Mouse (Mus musculus) bone marrow macrophage, adult 2 months (primary cell): Measurements from ENCODE around the gene Myo1h. TPM values are rescaled to one million over a fixed set of nuclear protein-coding genes. Genes with fewer than 3 reads are reported as not detected.

ENCODE experiments used
- H3K27ac ChIP-seq: 2 replicates; pipeline ENCODE4 v1.5.1; 2012; ENCODE audit warnings: low read depth, low read length; ENCODE audit not compliant: insufficient read depth
- H3K4me1 ChIP-seq: 2 replicates; pipeline ENCODE4 v1.6.1; 2012; ENCODE audit warnings: low read length; ENCODE audit not compliant: control insufficient read depth, insufficient read depth
- H3K4me3 ChIP-seq: 2 replicates; pipeline ENCODE4 v1.5.1; 2012; ENCODE audit warnings: mild to moderate bottlenecking, low read length, moderate library complexity; ENCODE audit not compliant: insufficient read depth
- CTCF ChIP-seq: IDR thresholded peaks from 2 replicates; pipeline ENCODE4 v1.5.1; 2012; ENCODE audit warnings: low read depth, mild to moderate bottlenecking, low read length, moderate library complexity
- POLR2A ChIP-seq: IDR thresholded peaks from 2 replicates; pipeline ENCODE4 v1.6.1; 2012; ENCODE audit warnings: mild to moderate bottlenecking, low read depth, low read length, borderline replicate concordance
- polyA plus RNA-seq: library from polyadenylated mRNA; stranded (reverse); fragments of >200 nt; gene quantifications from 2 replicates; pipeline ENCODE4 v1.2.4, GENCODE M21; 2012; ENCODE audit not compliant: missing spikeins, insufficient read depth, insufficient read length

Gene Myo1h
- polyA plus RNA-seq, 1 experiment: not detected

DNA sequence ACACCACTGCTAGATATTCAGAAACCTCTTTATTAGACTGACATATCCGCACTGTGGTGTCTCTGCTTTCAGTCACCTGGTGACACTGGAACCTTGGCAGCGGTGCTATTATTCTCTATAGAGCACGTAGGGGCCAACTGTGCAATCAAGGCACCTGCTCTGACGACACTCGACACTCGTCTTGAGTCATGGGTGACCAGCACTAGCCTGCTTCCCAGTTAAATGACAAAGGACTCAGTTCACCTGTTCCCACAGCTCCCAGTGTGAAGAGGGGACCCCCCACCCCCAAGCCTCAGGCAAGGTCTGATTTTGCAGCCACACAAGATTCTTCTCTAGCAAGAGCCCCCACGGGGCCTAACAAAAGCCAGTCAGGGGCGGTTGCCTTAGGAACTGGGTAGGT, 13.6 kb upstream of the Myo1h start:
- Histone ChIP-seq H3K27ac (no peak overlapping the region), H3K4me1 (no peaks in the 10 kb centered on the region), H3K4me3 (no peak overlapping the region)
- TF ChIP-seq CTCF (no peak), POLR2A (no peak)

DNA sequence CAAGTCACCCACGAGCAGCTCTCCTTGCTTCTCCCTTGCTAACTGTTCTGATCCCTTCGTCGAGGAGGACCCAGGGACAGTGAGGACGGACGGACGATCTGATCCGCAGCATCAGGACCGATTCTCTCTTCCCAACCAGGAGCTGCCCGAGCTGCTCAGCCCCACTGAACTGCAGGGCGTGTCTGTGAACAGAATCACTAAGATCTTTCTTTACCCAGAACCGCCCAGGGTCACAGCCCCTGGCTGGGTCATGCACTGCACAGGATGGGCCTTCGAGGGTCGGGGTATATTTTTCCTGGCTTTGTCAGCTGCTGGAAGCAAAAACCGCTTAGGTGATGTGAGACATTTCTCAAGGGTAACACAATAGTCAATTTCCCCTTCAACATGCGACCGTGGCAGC, 13.0 kb upstream of the Myo1h start:
- Histone ChIP-seq H3K4me3 (no peak overlapping the region), H3K27ac (no peak overlapping the region), H3K4me1 (no peaks in the 10 kb centered on the region)
- TF ChIP-seq CTCF (no peak), POLR2A (no peak)

DNA sequence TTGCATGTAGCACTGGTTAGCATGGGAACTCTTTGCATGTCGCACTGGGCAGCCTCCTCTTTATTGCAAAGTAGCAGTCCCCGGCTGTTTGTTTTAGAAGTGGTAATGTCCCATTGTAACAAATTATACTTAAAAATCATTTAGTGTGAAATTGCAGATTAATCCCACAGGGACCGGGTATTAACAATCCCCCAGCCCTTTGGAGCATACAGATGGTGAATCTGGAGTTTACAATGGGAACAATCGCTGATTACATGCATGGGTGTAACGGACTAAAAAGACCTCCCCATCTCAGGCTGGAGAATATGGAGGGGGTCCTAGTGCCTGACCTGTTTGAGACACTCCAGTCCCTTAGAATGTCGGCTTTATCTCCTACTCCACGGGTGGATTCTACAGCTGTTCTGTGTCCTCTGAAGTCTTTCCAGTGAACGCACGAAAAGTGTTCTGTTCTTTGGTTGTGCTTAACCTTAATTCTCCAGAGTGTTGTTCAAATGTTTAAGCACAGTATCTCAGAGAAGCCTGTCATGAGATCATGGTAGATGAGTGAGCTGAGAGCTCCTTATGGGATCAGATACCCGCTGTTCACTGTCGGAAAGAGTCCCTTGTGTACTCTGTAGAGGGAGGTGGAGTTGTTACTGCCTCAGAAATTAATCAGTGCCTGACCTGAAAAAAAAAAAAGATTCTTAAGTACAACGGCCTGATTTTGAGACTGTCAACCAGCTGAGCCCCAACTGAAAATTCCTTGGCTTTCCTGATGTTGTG, 9.4 kb upstream of the Myo1h start:
- no peak for TF ChIP-seq POLR2A
- TF ChIP-seq CTCF: no peak
- Histone ChIP-seq H3K4me1 (no peaks in the 10 kb centered on the region), H3K27ac (no peak overlapping the region), H3K4me3 (no peak overlapping the region)

DNA sequence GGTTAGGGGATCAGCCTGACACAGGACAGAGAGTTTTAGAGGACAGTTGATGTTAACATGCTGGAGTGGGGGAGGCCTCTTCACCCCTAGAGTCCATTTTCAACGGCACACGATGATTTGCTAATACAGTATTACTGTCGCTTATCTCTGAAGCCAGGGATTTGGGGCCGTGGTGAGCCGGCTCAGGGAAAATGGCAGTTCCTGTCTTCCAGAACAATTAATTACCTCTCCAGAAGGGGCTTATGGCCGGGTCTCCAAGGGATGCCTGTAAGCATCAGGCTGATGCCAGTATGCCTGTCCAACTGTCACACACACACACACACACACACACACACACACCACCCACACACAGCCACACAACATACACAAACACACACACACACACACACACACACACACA, 6.6 kb upstream of the Myo1h start:
- Histone ChIP-seq H3K4me1 (no peaks in the 10 kb centered on the region), H3K27ac (no peak overlapping the region), H3K4me3 (no peak overlapping the region)
- no peak for TF ChIP-seq POLR2A
- no peak for TF ChIP-seq CTCF

DNA sequence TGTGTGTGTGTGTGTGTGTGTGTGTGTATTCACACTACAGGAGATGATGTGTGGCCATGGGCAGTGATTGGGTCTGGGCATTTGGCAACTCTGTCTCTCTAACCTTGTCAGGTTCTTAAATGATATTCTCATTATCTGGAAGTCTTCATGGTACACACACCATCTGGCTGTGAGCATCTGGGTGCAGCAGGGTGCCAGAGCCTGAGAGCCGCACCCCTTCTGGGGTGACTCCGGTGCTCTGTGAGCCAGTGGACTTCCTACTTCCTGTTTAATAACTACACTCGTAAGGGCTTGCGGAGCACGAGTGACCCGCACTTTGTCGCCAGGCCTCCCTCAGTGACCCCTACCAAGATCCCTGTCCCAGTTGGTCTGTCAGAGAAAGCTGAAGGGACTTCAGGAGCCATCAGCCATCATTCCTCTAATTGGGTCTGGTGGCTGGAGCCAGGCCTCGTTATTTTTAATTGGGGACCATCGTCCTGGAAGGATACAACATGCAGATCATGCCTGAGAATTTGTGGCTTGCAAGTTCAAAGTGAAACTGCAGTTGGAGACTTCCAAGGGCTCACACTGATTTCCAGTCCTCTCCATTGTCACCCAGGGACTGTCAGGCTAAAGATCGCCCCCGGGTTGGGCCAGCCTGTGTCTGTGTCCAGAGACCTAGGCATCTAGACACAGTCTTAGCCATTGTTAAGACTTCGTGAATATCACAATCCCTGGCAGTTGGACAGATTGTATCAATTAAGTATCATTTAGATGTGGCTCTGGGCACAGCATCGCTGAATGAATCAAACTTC, 4.2 kb upstream of the Myo1h start:
- no peak overlapping the region for H3K4me3 ChIP-seq
- no peaks in the 10 kb centered on the region for H3K4me1 ChIP-seq
- TF ChIP-seq POLR2A (no peak), CTCF (no peak)
- no peak overlapping the region for H3K27ac ChIP-seq

DNA sequence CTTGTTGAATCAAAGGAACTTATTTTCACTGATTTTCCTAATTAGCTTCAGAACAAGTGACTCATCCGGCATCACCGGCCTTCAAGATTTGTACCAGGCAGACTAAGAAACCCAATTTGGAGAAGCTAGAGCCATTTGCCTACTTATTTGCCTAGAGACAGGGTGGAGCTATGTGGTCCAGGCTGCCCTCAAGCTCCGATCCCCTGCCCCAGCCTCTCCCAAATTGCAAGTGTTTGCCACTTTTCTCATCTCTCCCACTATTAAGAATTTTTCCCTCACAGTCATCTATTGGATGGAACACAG, 3.6 kb upstream of the Myo1h start:
- no peak overlapping the region for H3K27ac ChIP-seq
- no peaks in the 10 kb centered on the region for H3K4me1 ChIP-seq
- TF ChIP-seq POLR2A (no peak), CTCF (no peak)
- no peak overlapping the region for H3K4me3 ChIP-seq

DNA sequence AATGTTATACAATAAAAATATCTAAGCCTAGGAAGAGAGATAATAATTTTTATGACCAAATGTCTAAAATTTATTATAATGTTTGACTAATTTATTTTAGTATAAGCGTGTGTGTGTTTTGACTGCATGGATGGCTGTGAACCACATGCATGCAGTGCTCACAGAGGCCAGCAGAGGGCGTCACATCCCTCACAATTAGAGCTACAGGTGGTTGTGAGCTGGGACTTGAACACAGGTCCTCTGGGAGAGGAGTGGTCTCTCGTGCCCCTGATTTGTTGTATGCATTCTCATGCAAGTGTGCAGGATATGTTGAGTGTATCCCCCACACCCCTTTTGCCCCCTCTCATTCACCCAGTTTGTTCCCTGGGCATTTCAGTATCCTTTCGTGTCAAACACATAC, 2.9 kb upstream of the Myo1h start:
- Histone ChIP-seq H3K4me3 (no peak overlapping the region), H3K4me1 (no peaks in the 10 kb centered on the region), H3K27ac (no peak overlapping the region)
- peak; percentile 53 for TF ChIP-seq CTCF
- no peak for TF ChIP-seq POLR2A

DNA sequence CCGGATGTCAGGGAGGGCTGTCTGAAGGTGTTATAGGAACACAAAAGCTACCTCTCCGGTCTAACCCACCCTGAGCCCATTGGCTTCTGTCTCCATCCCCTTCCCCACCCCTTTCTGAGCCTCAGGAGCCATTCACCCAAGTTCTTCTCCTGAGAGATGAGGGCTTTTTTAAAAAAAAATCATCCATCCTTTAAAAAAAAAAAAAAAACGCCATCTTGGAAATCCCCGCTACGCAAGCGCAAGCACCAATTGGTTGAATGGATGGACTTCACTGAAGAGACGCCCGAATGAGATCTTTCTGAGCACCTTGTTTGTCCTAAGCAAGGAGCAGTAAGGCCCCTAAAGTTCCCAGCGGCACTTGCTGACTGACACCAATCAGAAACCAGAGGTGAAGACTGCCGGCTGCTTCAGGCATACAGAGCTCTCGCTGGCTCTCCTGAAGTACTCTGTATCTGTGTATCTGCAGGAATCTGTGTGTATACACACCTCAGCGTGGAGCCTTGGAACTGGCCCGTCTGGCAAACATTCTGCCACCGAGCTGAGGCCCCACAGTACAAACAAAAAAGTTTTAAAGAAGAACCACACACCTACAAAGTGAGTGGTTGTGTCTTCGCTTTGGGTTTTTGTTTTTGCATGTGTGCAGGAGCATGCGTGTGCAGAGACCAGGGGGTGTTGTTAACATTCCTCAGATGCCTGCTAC, 1.9 kb upstream of the Myo1h start:
- Histone ChIP-seq H3K4me1 (no peaks in the 10 kb centered on the region), H3K4me3 (no peak overlapping the region), H3K27ac (no peak overlapping the region)
- no peak for TF ChIP-seq POLR2A
- no peak for TF ChIP-seq CTCF

DNA sequence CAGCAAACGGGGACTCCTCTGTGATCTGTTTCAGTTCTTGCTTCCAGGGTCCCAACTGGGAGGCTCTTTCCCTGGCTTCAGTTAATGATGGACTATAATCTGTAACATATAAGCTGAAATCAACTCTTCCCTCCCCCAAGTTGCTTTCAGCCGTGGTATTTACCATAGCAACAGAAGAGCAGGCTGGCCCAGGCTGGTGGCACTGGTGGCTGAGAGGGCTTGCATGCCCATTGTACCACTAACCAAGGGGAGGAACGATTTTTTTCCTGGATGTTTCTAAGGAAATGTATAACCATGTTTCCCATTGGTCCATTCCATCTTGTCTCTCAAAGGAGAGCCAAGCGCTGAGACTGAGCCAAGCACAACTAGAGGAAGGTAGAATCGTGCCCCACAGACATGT, 570 bp upstream of the Myo1h start:
- H3K4me1 ChIP-seq: no peaks in the 10 kb centered on the region

DNA sequence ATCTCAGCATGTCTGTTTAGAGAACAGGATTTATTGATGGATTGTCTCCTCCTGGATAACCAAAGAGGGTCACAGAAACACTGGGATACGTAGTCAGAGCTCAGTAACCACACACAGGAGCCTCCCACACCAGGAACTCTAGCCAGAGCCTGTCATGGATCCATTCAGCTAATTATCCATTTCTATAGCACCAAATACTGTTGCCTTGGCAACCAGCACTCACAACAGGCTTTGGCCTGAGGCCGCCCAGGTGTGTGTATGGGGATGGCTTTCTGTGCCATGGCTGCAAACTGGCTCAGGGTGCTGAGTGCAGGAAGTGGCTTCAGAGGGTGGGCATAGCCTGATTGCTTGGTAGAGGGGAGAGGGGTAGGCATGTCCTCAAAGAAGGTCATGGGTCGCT, 1.0 kb downstream of the Myo1h start:
- Histone ChIP-seq H3K4me1 (no peaks in the 10 kb centered on the region), H3K27ac (no peak overlapping the region), H3K4me3 (no peak overlapping the region)
- TF ChIP-seq POLR2A: no peak
- TF ChIP-seq CTCF: no peak

More for the DNA sequence above, 570 bp upstream of the Myo1h start:
- H3K4me3 ChIP-seq: no peak overlapping the region
- no peak for TF ChIP-seq CTCF
- no peak for TF ChIP-seq POLR2A
- H3K27ac ChIP-seq: no peak overlapping the region
